Mouse (Mus musculus): ENCODE measurements around the gene Golga4.

DNA sequence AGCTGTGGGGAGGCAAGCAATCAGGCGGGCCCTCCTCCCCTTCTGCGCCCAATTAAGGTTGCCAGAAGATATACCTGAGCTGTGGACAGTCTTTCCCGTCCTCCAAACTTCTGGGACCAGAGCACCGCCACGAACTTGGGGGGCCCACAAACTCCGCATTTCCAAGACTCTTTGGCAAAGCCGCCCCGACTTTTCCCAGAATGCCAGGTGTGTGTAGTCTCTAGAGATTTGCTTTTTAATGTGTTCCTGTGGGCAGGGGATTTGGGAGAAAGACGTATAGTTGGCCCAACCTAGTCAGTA is 19.0 kb upstream of the Golga4 start:
- TF ChIP-seq GATA1 (IDR thresholded peaks at IDR 0.05; ENCODE audit: borderline replicate concordance, low read length) (no peak), FLI1 (IDR thresholded peaks at IDR 0.05; ENCODE audit: low read length) (no peak)
